9 mouse cellular contexts compared by ENCODE assay signal in genomic region chr2:103556125-103556877, GRCm38 (mm10). TPM values are rescaled to one million over a fixed set of nuclear protein-coding genes. Genes with fewer than 3 reads are reported as not detected.
DNase-seq lines count a peak whose midpoint lies in the region; ATAC-seq and TF ChIP-seq lines count a peak whose summit lies in the region.
"Had no signal": no experiment of that assay in that cellular context is flagged by ENCODE, and none has a peak within 500 bp of the region (broad histone marks: within the 10 kb centered on the region; RNA-seq: fewer than 3 reads in every experiment).

No protein-coding gene starts in this region.

- H3K27me3 ChIP-seq in liver, embryonic 14.5 days (ENCODE audit: control insufficient read depth, insufficient read depth, low read length) = no peaks in the 10 kb centered on the region
- H3K27me3 ChIP-seq in liver, embryonic 12.5 days (replicated peaks) = peaks cover 42% of the 10 kb centered on the region; the same call in 1 of the 2 replicates

- TF ChIP-seq CTCF in liver, embryonic 14.5 days (IDR thresholded peaks at IDR 0.05; ENCODE audit: low read depth) = peak; percentile 51
- peak; percentile 25; the same call in 1 of the 2 replicates for TF ChIP-seq CTCF in bone marrow, adult 2 months (IDR thresholded peaks at IDR 0.05; ENCODE audit: control insufficient read depth, insufficient read depth, low read length)

- H3K4me3 ChIP-seq in liver, embryonic 14.5 days (ENCODE audit: insufficient read depth in 1 of 2, low read depth in 2 of 2, low read length in 2 of 2) = no peak overlapping the region
- no peak overlapping the region for H3K4me3 ChIP-seq in liver, embryonic 12.5 days
- H3K4me3 ChIP-seq in bone marrow, adult 2 months (replicated peaks; ENCODE audit: control insufficient read depth, low read depth, low read length) = no peak overlapping the region

- H3K27ac ChIP-seq in liver, embryonic 14.5 days = no peak overlapping the region
- no peak overlapping the region for H3K27ac ChIP-seq in liver, embryonic 12.5 days
- H3K27ac ChIP-seq in bone marrow, adult 2 months (ENCODE audit: control insufficient read depth, insufficient read depth, low read depth, low read length, poor library complexity) = no peak overlapping the region

- TF ChIP-seq EP300 in liver, embryonic 14.5 days (IDR thresholded peaks at IDR 0.05; ENCODE audit: low read depth) = no peak

- no peak overlapping the region for H3K9ac ChIP-seq in liver, embryonic 14.5 days (replicated peaks)
- H3K9ac ChIP-seq in liver, embryonic 12.5 days = no peak overlapping the region

- H3K36me3 ChIP-seq in liver, embryonic 14.5 days (replicated peaks; ENCODE audit: control insufficient read depth, insufficient read depth, low read depth) = no peaks in the 10 kb centered on the region
- H3K36me3 ChIP-seq in liver, embryonic 12.5 days = no peaks in the 10 kb centered on the region

- no peak overlapping the region for H3K4me2 ChIP-seq in liver, embryonic 14.5 days (ENCODE audit: low read depth)
- no peak overlapping the region for H3K4me2 ChIP-seq in liver, embryonic 12.5 days

- no peaks in the 10 kb centered on the region for H3K9me3 ChIP-seq in liver, embryonic 14.5 days (ENCODE audit: control insufficient read depth, low read length)
- no peaks in the 10 kb centered on the region for H3K9me3 ChIP-seq in liver, embryonic 12.5 days (replicated peaks)

- ATAC-seq in liver, embryonic 14.5 days (ENCODE audit: insufficient read depth) = no peak
- no peak for ATAC-seq in liver, embryonic 12.5 days
- no peak for ATAC-seq in frontal cortex, adult (ENCODE audit: low TSS enrichment)

- DNase-seq in adrenal gland, adult (ENCODE audit: inconsistent age in 2 of 2, low spot score in 1 of 2) = peak; percentile 27 to 82
- DNase-seq in adrenal gland, adult 18-20 months (ENCODE audit: low spot score in 2 of 2) = no peak
- no peak for DNase-seq in liver, embryonic 14.5 days (ENCODE audit: low read depth in 3 of 3, low spot score in 3 of 3)
- DNase-seq in mesoderm, embryonic 11.5 days (ENCODE audit: low read depth, low spot score) = peak; percentile 26
- no peak for DNase-seq in urinary bladder, adult 18-20 months (ENCODE audit: low spot score in 2 of 2)
- DNase-seq: cerebellum, adult 9-10 months had no signal

- no peak for TF ChIP-seq POLR2A in bone marrow, adult 2 months (IDR thresholded peaks at IDR 0.05; ENCODE audit: borderline replicate concordance, control insufficient read depth, low read depth, low read length)

- no peaks in the 10 kb centered on the region for H3K4me1 ChIP-seq in liver, embryonic 14.5 days (replicated peaks; ENCODE audit: control insufficient read depth in 2 of 2, insufficient read depth in 2 of 2, low read length in 1 of 2)
- no peaks in the 10 kb centered on the region for H3K4me1 ChIP-seq in liver, embryonic 12.5 days
- H3K4me1 ChIP-seq in bone marrow, adult 2 months (ENCODE audit: control insufficient read depth, insufficient read depth, low read length) = no peaks in the 10 kb centered on the region

- WGBS in liver, embryonic 14.5 days (ENCODE audit: insufficient replicate concordance) = 49% methylated on average over 10 of the region's 10 CpGs
- 46% methylated on average over 10 of the region's 10 CpGs for whole genome bisulfite sequencing in liver, embryonic 12.5 days (ENCODE audit: insufficient replicate concordance)
- WGBS in bone marrow, adult 2 months = 64% methylated on average over 10 of the region's 10 CpGs

RNA-seq across cellular contexts. Expression of gene Abtb2, which starts 9.8 kb away (rescaled TPM):
- total RNA-seq in adrenal gland, adult 18-20 months (2021) = 10 to 100 TPM; 17.3 to 74.9 TPM
- polyA plus RNA-seq in liver, embryonic 14.5 days (2012; rRNA removed) = 1.7 and 1.8 TPM in 2 replicates
- polyA plus RNA-seq in liver, embryonic 14.5 days (2014; fragmentation: Nextera tagmentation; extraction: Ambion mirVana) = 1.2 and 1.7 TPM in 2 replicates
- 4.1 and 4.5 TPM in 2 replicates for polyA plus RNA-seq in liver, embryonic 12.5 days (2016; fragmentation: Nextera tagmentation; extraction: Ambion mirVana)
- 0.84 and 4.2 TPM in 2 replicates for polyA plus RNA-seq in bone marrow, adult 2 months (2011; ENCODE audit: insufficient read depth, insufficient read length, low replicate concordance, missing spikeins)

Comparison
In these comparisons a context has a peak if more than half of its experiments do, and no peak if none do; other contexts are left out.
1. DNase-seq: peak in adrenal gland, adult (2 of 2) and mesoderm, embryonic 11.5 days (single experiment); none in adrenal gland, adult 18-20 months (0 of 2), liver, embryonic 14.5 days (0 of 3) and urinary bladder, adult 18-20 months (0 of 2).